Mouse (Mus musculus) urinary bladder, postnatal 0 days (tissue): Measurements from ENCODE around the gene Immp2l. TPM values are rescaled to one million over a fixed set of nuclear protein-coding genes. Genes with fewer than 3 reads are reported as not detected.

Source experiments
- polyA plus RNA-seq: library from polyadenylated mRNA; unstranded; fragments of >200 nt; fragmentation: Nextera tagmentation; extraction: Ambion mirVana; gene quantifications from 2 replicates; pipeline ENCODE4 v1.2.1, GENCODE M21; 2015

The Immp2l gene
- polyA plus RNA-seq: 4.3 and 7.2 TPM in 2 replicates

GRCm38 (mm10) chr12:41023511-41024421 lies at the start of gene Immp2l:
Immp2l (plus strand) TSS chr12:41024090.

GRCm38 (mm10) chr12:41486331-41486730 lies 462.4 kb downstream of the Immp2l start, which contains the start of gene Lrrn3:
Lrrn3 (minus strand) TSS chr12:41486431.

